Mouse (Mus musculus) neural tube, embryonic 12.5 days (tissue): ENCODE measurements around the gene Ptprn2. TPM values are rescaled to one million over a fixed set of nuclear protein-coding genes. Genes with fewer than 3 reads are reported as not detected.

ENCODE experiments used
- ATAC-seq: fragments of 200-750 bp; cut with Nextera tagmentation; 2 replicates; pipeline ENCODE4 v1.8.0; 2017; ENCODE audit warnings: low read depth, mild to moderate bottlenecking, moderate TSS enrichment, moderate library complexity; ENCODE audit not compliant: low FRiP score
- H3K27ac ChIP-seq: fragments of 300-500 bp; sonication (generic); 2 replicates; pipeline ENCODE4 v1.5.1; 2016
- H3K27me3 ChIP-seq: fragments of 300-500 bp; sonication (generic); replicated peaks from 2 replicates; pipeline ENCODE4 v1.6.1; 2016; ENCODE audit warnings: mild to moderate bottlenecking
- H3K36me3 ChIP-seq: fragments of 300-500 bp; sonication (generic); 2 replicates; pipeline ENCODE4 v1.6.1; 2016; ENCODE audit warnings: mild to moderate bottlenecking
- H3K4me1 ChIP-seq: fragments of 300-500 bp; sonication (generic); 2 replicates; pipeline ENCODE4 v1.6.1; 2016
- H3K4me2 ChIP-seq: fragments of 300-500 bp; sonication (generic); replicated peaks from 2 replicates; pipeline ENCODE4 v1.6.1; 2016; ENCODE audit warnings: mild to moderate bottlenecking
- H3K4me3 ChIP-seq: fragments of 300-500 bp; sonication (generic); 2 replicates; pipeline ENCODE4 v1.5.1; 2016
- H3K9ac ChIP-seq: fragments of 300-500 bp; sonication (generic); 2 replicates; pipeline ENCODE4 v1.6.1; 2016; ENCODE audit warnings: mild to moderate bottlenecking
- H3K9me3 ChIP-seq: fragments of 300-500 bp; sonication (generic); 2 replicates; pipeline ENCODE4 v1.6.1; 2016; ENCODE audit warnings: mild to moderate bottlenecking
- WGBS: fragments of 180-500 bp; shearing (Covaris S2); methylation state at CpG from one replicate; pipeline ENCODE4 v1.1.7; 2016; 5-methylcytosine and 5-hydroxymethylcytosine counted together
- microRNA counts: library from miRNA; unstranded; fragments of <30 nt; microRNA quantifications from one replicate; lab custom pipeline; 2017
- microRNA-seq: library from miRNA; unstranded; fragments of <30 nt; microRNA quantifications from one replicate; pipeline ENCODE4, GENCODE M21; 2017
- polyA plus RNA-seq: library from polyadenylated mRNA; unstranded; fragments of >200 nt; fragmentation: Nextera tagmentation; extraction: Ambion mirVana; gene quantifications from 2 replicates; pipeline ENCODE4 v1.2.1, GENCODE M21; 2016

Gene Ptprn2
- polyA plus RNA-seq, 1 experiment from 2014 or later, result 4.9 TPM

DNA sequence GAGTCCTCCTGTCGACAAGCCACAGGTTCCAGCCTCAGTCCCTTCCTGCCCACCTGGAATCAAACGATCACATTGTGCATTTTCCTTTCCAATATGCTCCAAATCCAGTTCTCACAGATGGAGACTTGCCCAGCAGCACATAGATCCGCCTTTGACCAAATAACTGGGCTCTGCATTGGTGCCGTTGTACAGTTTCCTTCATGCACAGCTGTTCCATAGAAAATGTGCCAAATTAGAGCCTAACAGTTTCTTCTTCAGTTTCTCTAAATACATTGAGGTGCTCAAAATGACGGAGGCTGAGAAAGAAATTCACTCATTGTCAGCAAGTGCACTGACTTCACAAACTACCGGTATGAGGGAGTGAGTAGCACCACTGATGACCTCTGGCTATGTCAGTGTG is 826.6 kb downstream of the Ptprn2 start:
- Histone ChIP-seq H3K27me3 (no peaks in the 10 kb centered on the region), H3K4me3 (no peak overlapping the region), H3K4me1 (no peaks in the 10 kb centered on the region), H3K36me3 (no peaks in the 10 kb centered on the region), H3K4me2 (no peak overlapping the region), H3K9ac (no peak overlapping the region), H3K9me3 (peaks cover 1% of the 10 kb centered on the region; the same call in 1 of the 2 replicates), H3K27ac (no peak overlapping the region)
- WGBS, result 84% methylated on average over 6 of the region's 6 CpGs
- no peak for ATAC-seq

DNA sequence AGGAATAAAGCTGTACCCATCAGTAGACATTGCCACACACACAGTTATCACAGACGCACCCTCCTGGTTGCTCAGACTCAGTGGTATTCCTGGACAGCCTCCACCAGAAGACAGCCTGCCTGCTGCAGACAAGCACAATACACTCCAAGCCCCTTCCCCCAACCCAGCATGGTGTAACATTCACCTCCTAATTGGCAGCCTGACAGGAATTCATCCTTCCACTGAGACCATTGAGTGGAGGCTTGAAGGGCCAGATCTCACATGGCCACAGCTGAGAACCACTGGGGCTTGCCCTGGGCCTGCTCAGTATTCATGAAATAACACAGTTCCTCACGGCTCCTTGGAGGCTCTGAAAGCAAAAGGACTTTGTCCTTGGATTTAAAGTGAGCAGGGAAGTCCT is 829.5 kb downstream of the Ptprn2 start:
- 55% methylated on average over 2 of the region's 2 CpGs for WGBS
- Histone ChIP-seq H3K9me3 (peaks cover 7% of the 10 kb centered on the region; the same call in 1 of the 2 replicates), H3K4me3 (no peak overlapping the region), H3K9ac (no peak overlapping the region), H3K27me3 (no peaks in the 10 kb centered on the region), H3K4me2 (no peak overlapping the region), H3K4me1 (no peaks in the 10 kb centered on the region), H3K27ac (no peak overlapping the region), H3K36me3 (no peaks in the 10 kb centered on the region)
- no peak for ATAC-seq

DNA sequence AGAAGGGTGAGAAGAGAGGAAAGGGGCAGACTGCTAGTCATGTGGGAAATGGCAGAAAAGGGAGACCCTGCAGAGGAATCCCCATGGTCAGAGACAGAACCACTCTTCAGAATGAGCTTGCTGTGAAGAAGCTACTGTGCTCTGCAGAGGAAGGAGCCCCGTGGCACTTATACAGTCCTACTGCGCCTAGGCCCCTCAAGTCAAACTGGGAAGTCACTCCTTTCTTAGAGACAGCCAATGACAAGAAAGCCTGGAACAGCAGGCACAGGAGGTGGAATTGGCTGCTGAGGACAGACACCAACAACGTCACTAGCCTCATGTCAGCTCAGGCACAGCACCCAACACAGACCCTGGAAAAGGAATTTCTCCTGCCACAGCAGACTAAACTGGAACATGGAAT is 830.1 kb downstream of the Ptprn2 start:
- Histone ChIP-seq H3K4me2 (no peak overlapping the region), H3K4me3 (no peak overlapping the region), H3K9me3 (peaks cover 7% of the 10 kb centered on the region; the same call in 1 of the 2 replicates), H3K4me1 (no peaks in the 10 kb centered on the region), H3K27me3 (no peaks in the 10 kb centered on the region), H3K36me3 (no peaks in the 10 kb centered on the region), H3K9ac (no peak overlapping the region), H3K27ac (no peak overlapping the region)
- no peak for ATAC-seq
- 83% methylated on average over 3 of the region's 3 CpGs for WGBS

DNA sequence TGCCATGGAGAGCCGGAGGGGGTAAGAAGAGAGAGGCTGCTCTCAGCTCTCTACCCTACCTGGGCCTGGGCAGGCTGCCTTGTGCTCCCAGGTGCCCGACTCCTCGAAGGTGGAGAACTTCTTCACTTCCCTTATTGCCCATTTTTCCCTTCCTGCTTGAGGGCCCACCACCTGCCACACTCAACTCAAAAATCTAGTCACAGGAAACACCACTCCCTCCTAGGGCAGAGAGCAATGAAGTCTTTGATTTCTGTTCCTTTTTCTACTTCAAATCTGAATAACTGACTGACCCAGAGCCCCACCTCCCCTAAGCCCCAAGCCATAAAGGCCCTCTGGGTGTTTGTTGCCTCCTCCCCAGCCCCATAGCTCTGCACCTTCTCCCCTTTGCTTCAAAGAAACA is 832.7 kb downstream of the Ptprn2 start:
- no peak overlapping the region for H3K4me3 ChIP-seq
- no peaks in the 10 kb centered on the region for H3K27me3 ChIP-seq
- no peak overlapping the region for H3K4me2 ChIP-seq
- ATAC-seq, result no peak
- H3K27ac ChIP-seq, result no peak overlapping the region
- WGBS, result 90% methylated on average over 3 of the region's 3 CpGs
- peaks cover 7% of the 10 kb centered on the region; the same call in 1 of the 2 replicates for H3K9me3 ChIP-seq
- H3K9ac ChIP-seq, result no peak overlapping the region
- H3K4me1 ChIP-seq, result no peaks in the 10 kb centered on the region
- H3K36me3 ChIP-seq, result no peaks in the 10 kb centered on the region

DNA sequence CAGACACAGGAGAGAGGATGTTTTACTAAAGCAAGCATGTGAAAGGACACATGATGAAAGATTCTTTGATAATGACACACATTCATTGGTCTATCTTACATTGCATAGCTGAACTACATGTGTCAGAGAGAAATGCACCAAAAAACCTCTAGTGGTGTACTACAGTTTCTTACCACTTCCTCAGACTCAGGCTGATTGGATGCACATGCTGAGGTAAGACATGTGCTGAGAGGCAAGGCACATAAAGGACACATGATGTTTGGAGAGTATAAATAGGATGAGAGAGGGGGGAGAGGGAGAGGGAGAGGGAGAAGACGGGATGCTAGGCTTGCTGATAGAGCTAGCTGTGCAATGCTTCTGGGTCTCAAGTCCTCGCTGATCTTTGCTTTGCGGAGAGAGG is 837.5 kb downstream of the Ptprn2 start:
- Histone ChIP-seq H3K4me1 (no peaks in the 10 kb centered on the region), H3K36me3 (no peaks in the 10 kb centered on the region), H3K9me3 (no peaks in the 10 kb centered on the region), H3K27ac (no peak overlapping the region), H3K9ac (no peak overlapping the region), H3K4me3 (no peak overlapping the region), H3K27me3 (no peaks in the 10 kb centered on the region), H3K4me2 (no peak overlapping the region)
- WGBS, result 86% methylated on average over 3 of the region's 3 CpGs
- no peak for ATAC-seq

MicroRNAs encoded within 50 kb of the gene (microRNA counts, 519-probe panel; counts per million panel counts)
- microRNA mmu-miR-153 (lab: Ali Mortazavi, UCI), result 342 counts per million, percentile 67 among the panel's probes with 10 or more counts

Small RNAs within 50 kb of the gene (microRNA-seq; reads per million reads assigned to microRNA genes)
- 848 reads per million, percentile 76 among the genes with 10 or more reads in this experiment for gene Mir153

Other genes with a start within 250 kb of the Ptprn2 start
- 17.3 and 17.7 TPM in 2 replicates for gene Wdr60, start 222.7 kb upstream of the Ptprn2 start, polyA plus RNA-seq
- not detected in 2 replicates for gene Gm11027, start 210.3 kb upstream of the Ptprn2 start, polyA plus RNA-seq
- gene Esyt2, start 204.5 kb upstream of the Ptprn2 start, polyA plus RNA-seq, result 15.6 and 18.2 TPM in 2 replicates
- gene Ncapg2, start 80.3 kb upstream of the Ptprn2 start, polyA plus RNA-seq, result 25.1 and 28.7 TPM in 2 replicates